In genomic region chr16:45886599-45886998, GRCm38 (mm10) we compare ENCODE assay signal across 11 mouse cellular contexts.
DNase-seq lines count a peak whose midpoint lies in the region; ATAC-seq and TF ChIP-seq lines count a peak whose summit lies in the region.
"Had no signal": no experiment of that assay in that cellular context is flagged by ENCODE, and none has a peak within 500 bp of the region (broad histone marks: within the 10 kb centered on the region; RNA-seq: fewer than 3 reads in every experiment).

No protein-coding gene starts in this region.

- no peak overlapping the region for H3K4me2 ChIP-seq in stomach, embryonic 16.5 days (ENCODE audit: low read depth, low read length)
- H3K4me2 ChIP-seq in midbrain, embryonic 15.5 days: no peak overlapping the region
- H3K4me2 ChIP-seq: embryonic facial prominence, embryonic 15.5 days; limb, embryonic 12.5 days; lung, embryonic 15.5 days had no signal

- H3K9ac ChIP-seq in stomach, embryonic 16.5 days (ENCODE audit: low read length): no peak overlapping the region
- H3K9ac ChIP-seq in midbrain, embryonic 15.5 days: no peak overlapping the region
- H3K9ac ChIP-seq: embryonic facial prominence, embryonic 15.5 days; limb, embryonic 12.5 days; lung, embryonic 15.5 days had no signal

- POLR2A ChIA-PET in Patski (lab: Charles Lee): interaction anchor here (0.7 to 1.2 kb wide), 2 partner anchors 42 to 76 kb away, joined by 3 read pairs; no protein-coding TSS in a partner anchor

- H3K36me3 ChIP-seq in stomach, embryonic 16.5 days (ENCODE audit: control insufficient read depth, insufficient read depth, low read length): no peaks in the 10 kb centered on the region
- no peaks in the 10 kb centered on the region for H3K36me3 ChIP-seq in midbrain, embryonic 15.5 days (replicated peaks)
- H3K36me3 ChIP-seq: embryonic facial prominence, embryonic 15.5 days; limb, embryonic 12.5 days; lung, embryonic 15.5 days had no signal

- in situ Hi-C loops in Patski (cut with MboI; ENCODE audit: low pct_unique_long_range_greater_than_20kb): no loop called here

- no peak for TF ChIP-seq CTCF in Patski (IDR thresholded peaks at IDR 0.05)

- peak; percentile 43 for DNase-seq in kidney, adult 9 months
- no peak for DNase-seq in kidney, adult 18-20 months
- no peak for DNase-seq in Patski (ENCODE audit: low read depth, low spot score)
- peak; percentile 45 for DNase-seq in kidney, postnatal 10 days
- DNase-seq in thymus, postnatal 4 days: no peak
- DNase-seq: cerebellum, adult 9-11 months had no signal

- no peak overlapping the region for H3K4me3 ChIP-seq in stomach, embryonic 16.5 days (replicated peaks; ENCODE audit: low read length)
- H3K4me3 ChIP-seq in midbrain, embryonic 15.5 days: no peak overlapping the region
- H3K4me3 ChIP-seq: embryonic facial prominence, embryonic 15.5 days; limb, embryonic 12.5 days; lung, embryonic 15.5 days had no signal

- peak; percentile 61 for ATAC-seq in Patski
- ATAC-seq in stomach, embryonic 16.5 days (ENCODE audit: insufficient read depth, low FRiP score): peak; percentile 37; the same call in 1 of the 2 replicates
- ATAC-seq in midbrain, embryonic 15.5 days (replicated peaks): no peak

- no peaks in the 10 kb centered on the region for H3K27me3 ChIP-seq in Patski
- H3K27me3 ChIP-seq in stomach, embryonic 16.5 days (ENCODE audit: control insufficient read depth, insufficient read depth, low read length): no peaks in the 10 kb centered on the region
- no peaks in the 10 kb centered on the region for H3K27me3 ChIP-seq in midbrain, embryonic 15.5 days (replicated peaks)
- H3K27me3 ChIP-seq: embryonic facial prominence, embryonic 15.5 days; limb, embryonic 12.5 days; lung, embryonic 15.5 days had no signal

- H3K9me3 ChIP-seq in stomach, embryonic 16.5 days (replicated peaks; ENCODE audit: control insufficient read depth, low read length): no peaks in the 10 kb centered on the region
- no peaks in the 10 kb centered on the region for H3K9me3 ChIP-seq in midbrain, embryonic 15.5 days
- H3K9me3 ChIP-seq: embryonic facial prominence, embryonic 15.5 days; limb, embryonic 12.5 days; lung, embryonic 15.5 days had no signal

- 43% methylated on average over 5 of the region's 5 CpGs for WGBS in stomach, embryonic 16.5 days
- 88% methylated on average over 5 of the region's 5 CpGs for WGBS in midbrain, embryonic 15.5 days

- 0 out of 2 replicates have a peak, but pooled peaks cover 3% of the 10 kb centered on the region for H3K4me1 ChIP-seq in stomach, embryonic 16.5 days (ENCODE audit: control insufficient read depth, insufficient read depth, low read length)
- no peaks in the 10 kb centered on the region for H3K4me1 ChIP-seq in midbrain, embryonic 15.5 days
- H3K4me1 ChIP-seq: embryonic facial prominence, embryonic 15.5 days had no signal

- peak overlapping the region; percentile 2; the same call in 1 of the 2 replicates for H3K27ac ChIP-seq in stomach, embryonic 16.5 days (ENCODE audit: low read length)
- H3K27ac ChIP-seq in midbrain, embryonic 15.5 days: no peak overlapping the region
- H3K27ac ChIP-seq: embryonic facial prominence, embryonic 15.5 days; limb, embryonic 12.5 days; lung, embryonic 15.5 days had no signal

- CTCF ChIA-PET in Patski (lab: Charles Lee): interaction anchor here (1.6 kb wide), 1 partner anchor 66 kb away, joined by 3 read pairs; no protein-coding TSS in a partner anchor

Comparison
In these comparisons a context has a peak if more than half of its experiments do, and no peak if none do; other contexts are left out.
1. DNase-seq: peak in kidney, adult 9 months (single experiment) and kidney, postnatal 10 days (single experiment); none in kidney, adult 18-20 months (single experiment), Patski (single experiment) and thymus, postnatal 4 days (single experiment).